Mouse (Mus musculus) thymus, postnatal 0 days (tissue): ENCODE data around the gene Rhbdl1. TPM values are rescaled to one million over a fixed set of nuclear protein-coding genes. Genes with fewer than 3 reads are reported as not detected.
A peak's percentile ranks its signal among the peaks of the same experiment; 100 is the strongest.

Experiments
- DNase-seq: peaks from one replicate; pipeline ENCODE4 v3.0.0-alpha.2; 2015; ENCODE audit warnings: low spot score
- microRNA-seq: library from miRNA; unstranded; fragments of <30 nt; microRNA quantifications from one replicate; pipeline ENCODE4, GENCODE M21; 2016; ENCODE audit warnings: borderline number of aligned reads
- polyA plus RNA-seq: library from polyadenylated mRNA; unstranded; fragments of >200 nt; fragmentation: Nextera tagmentation; extraction: Ambion mirVana; gene quantifications from 2 replicates; pipeline ENCODE4 v1.2.1, GENCODE M21; 2015

The Rhbdl1 gene
- polyA plus RNA-seq, 1 experiment from 2014 or later: 0.38 TPM

GRCm38 (mm10) chr17:25794998-25795397 is 42.1 kb downstream of the Rhbdl1 start:
- DNase-seq: no peak

- no peak for DNase-seq
Observed at GRCm38 (mm10) chr17:25794197-25794596, 42.9 kb downstream of the Rhbdl1 start.

- peak; percentile 87 for DNase-seq
Observed at GRCm38 (mm10) chr17:25792615-25793014, 44.5 kb downstream of the Rhbdl1 start, which contains the start of gene Fam173a. Gene Fam173a, minus strand, starts transcription at chr17:25792901.

- peak; percentile 87 for DNase-seq
Observed at GRCm38 (mm10) chr17:25791843-25792527, 45.1 kb downstream of the Rhbdl1 start.

- no peak for DNase-seq
Observed at GRCm38 (mm10) chr17:25791320-25791842, 45.7 kb downstream of the Rhbdl1 start.

- no peak for DNase-seq
Observed at GRCm38 (mm10) chr17:25786781-25787504, 50.2 kb downstream of the Rhbdl1 start.

- no peak for DNase-seq
Observed at GRCm38 (mm10) chr17:25786280-25786679, 50.8 kb downstream of the Rhbdl1 start, which contains the start of gene Ccdc78. Gene Ccdc78, plus strand, starts transcription at chr17:25786580.

GRCm38 (mm10) chr17:25785281-25785745 is 51.8 kb downstream of the Rhbdl1 start, which contains the start of gene Haghl:
Gene Haghl, minus strand, starts transcription at chr17:25785673.
- peak; percentile 97 for DNase-seq

Small RNA genes within 50 kb of the gene (microRNA-seq; reads per million reads assigned to microRNA genes)
- gene Mir3082: not detected

Other genes with a start within 250 kb of the Rhbdl1 start
- gene Gng13, start 120.1 kb downstream of the Rhbdl1 start, polyA plus RNA-seq: 4.6 and 5.5 TPM in 2 replicates
- gene Chtf18, start 109.9 kb downstream of the Rhbdl1 start, polyA plus RNA-seq: 21.1 and 23.5 TPM in 2 replicates
- 16.9 and 18.7 TPM in 2 replicates for gene Rpusd1, start 109.6 kb downstream of the Rhbdl1 start, polyA plus RNA-seq
- gene Mslnl, start 101.3 kb downstream of the Rhbdl1 start, polyA plus RNA-seq: 0.14 and 0.36 TPM in 2 replicates
- 12.0 and 13.7 TPM in 2 replicates for gene Msln, start 82.9 kb downstream of the Rhbdl1 start, polyA plus RNA-seq
- 29.0 and 30.9 TPM in 2 replicates for gene Narfl, start 63.5 kb downstream of the Rhbdl1 start, polyA plus RNA-seq
- gene Haghl, start 51.6 kb downstream of the Rhbdl1 start, polyA plus RNA-seq: 55.2 and 60.5 TPM in 2 replicates
- 0.27 and 0.47 TPM in 2 replicates for gene Ccdc78, start 50.7 kb downstream of the Rhbdl1 start, polyA plus RNA-seq
- 126 and 131 TPM in 2 replicates for gene Fam173a, start 44.4 kb downstream of the Rhbdl1 start, polyA plus RNA-seq
- not detected in 2 replicates for gene AC134908.4, start 41.6 kb downstream of the Rhbdl1 start, polyA plus RNA-seq
- gene Metrn, start 40.2 kb downstream of the Rhbdl1 start, polyA plus RNA-seq: 68.5 and 71.6 TPM in 2 replicates
- gene Fbxl16, start 28.2 kb downstream of the Rhbdl1 start, polyA plus RNA-seq: 0.12 TPM in 1 of 2 replicates, not detected in the other
- 25.8 and 27.3 TPM in 2 replicates for gene Wdr24, start 13.7 kb downstream of the Rhbdl1 start, polyA plus RNA-seq
- 28.8 and 32.2 TPM in 2 replicates for gene Jmjd8, start 8.4 kb downstream of the Rhbdl1 start, polyA plus RNA-seq
- 181 and 191 TPM in 2 replicates for gene Stub1, start 3.9 kb downstream of the Rhbdl1 start, polyA plus RNA-seq
- gene Gm20683, start 4.5 kb upstream of the Rhbdl1 start, polyA plus RNA-seq: 1.2 and 1.5 TPM in 2 replicates
- 19.7 and 22.6 TPM in 2 replicates for gene Rhot2, start 7.6 kb upstream of the Rhbdl1 start, polyA plus RNA-seq
- 9.8 and 10.1 TPM in 2 replicates for gene Wdr90, start 24.2 kb upstream of the Rhbdl1 start, polyA plus RNA-seq
- gene Mcrip2, start 31.5 kb upstream of the Rhbdl1 start, polyA plus RNA-seq: 24.1 and 24.5 TPM in 2 replicates
- gene Mettl26, start 37.8 kb upstream of the Rhbdl1 start, polyA plus RNA-seq: 43.5 and 47.0 TPM in 2 replicates
- gene Wfikkn1, start 43.6 kb upstream of the Rhbdl1 start, polyA plus RNA-seq: 0.46 and 0.51 TPM in 2 replicates
- 14.9 and 20.0 TPM in 2 replicates for gene Rab40c, start 82.4 kb upstream of the Rhbdl1 start, polyA plus RNA-seq
- 28.8 and 34.6 TPM in 2 replicates for gene Pigq, start 107.6 kb upstream of the Rhbdl1 start, polyA plus RNA-seq
- 0.36 and 0.46 TPM in 2 replicates for gene Nhlrc4, start 107.7 kb upstream of the Rhbdl1 start, polyA plus RNA-seq
- not detected in 2 replicates for gene A930017K11Rik, start 115.3 kb upstream of the Rhbdl1 start, polyA plus RNA-seq
- 15.3 and 17.0 TPM in 2 replicates for gene Capn15, start 148.5 kb upstream of the Rhbdl1 start, polyA plus RNA-seq
- 3.1 and 4.7 TPM in 2 replicates for gene Rab11fip3, start 232.3 kb upstream of the Rhbdl1 start, polyA plus RNA-seq